Mouse (Mus musculus) intestine, embryonic 15.5 days (tissue): Measurements from ENCODE around the gene Axdnd1. TPM values are rescaled to one million over a fixed set of nuclear protein-coding genes. Genes with fewer than 3 reads are reported as not detected.

Experiments
- ATAC-seq: fragments of 200-750 bp; cut with Nextera tagmentation; 2 replicates; pipeline ENCODE4 v1.8.0; 2017; ENCODE audit warnings: moderate TSS enrichment, moderate library complexity
- H3K27ac ChIP-seq: fragments of 300-500 bp; sonication (generic); 2 replicates; pipeline ENCODE4 v1.5.1; 2015; ENCODE audit warnings: mild to moderate bottlenecking, inconsistent platforms
- H3K27me3 ChIP-seq: fragments of 300-500 bp; sonication (generic); replicated peaks from 2 replicates; pipeline ENCODE4 v1.6.1; 2015; ENCODE audit warnings: inconsistent platforms
- H3K36me3 ChIP-seq: fragments of 300-500 bp; sonication (generic); 2 replicates; pipeline ENCODE4 v1.6.1; 2015; ENCODE audit warnings: inconsistent platforms
- H3K4me1 ChIP-seq: fragments of 300-500 bp; sonication (generic); replicated peaks from 2 replicates; pipeline ENCODE4 v1.6.1; 2015; ENCODE audit warnings: inconsistent platforms
- H3K4me2 ChIP-seq: fragments of 300-500 bp; sonication (generic); replicated peaks from 2 replicates; pipeline ENCODE4 v1.6.1; 2015; ENCODE audit warnings: mild to moderate bottlenecking, inconsistent platforms
- H3K4me3 ChIP-seq: fragments of 300-500 bp; sonication (generic); replicated peaks from 2 replicates; pipeline ENCODE4 v1.5.1; 2015; ENCODE audit warnings: inconsistent platforms
- H3K9ac ChIP-seq: fragments of 300-500 bp; sonication (generic); 2 replicates; pipeline ENCODE4 v1.6.1; 2015; ENCODE audit warnings: inconsistent platforms
- H3K9me3 ChIP-seq: fragments of 300-500 bp; sonication (generic); 2 replicates; pipeline ENCODE4 v1.6.1; 2016; ENCODE audit warnings: inconsistent platforms
- WGBS: fragments of 180-500 bp; shearing (Covaris S2); methylation state at CpG from one replicate; pipeline ENCODE4 v1.1.7; 2015; 5-methylcytosine and 5-hydroxymethylcytosine counted together
- polyA plus RNA-seq: library from polyadenylated mRNA; unstranded; fragments of >200 nt; fragmentation: Nextera tagmentation; extraction: Ambion mirVana; gene quantifications from 2 replicates; pipeline ENCODE4 v1.2.1, GENCODE M21; 2015

Axdnd1 gene
- polyA plus RNA-seq, 1 experiment from 2014 or later = 0.28 TPM

DNA sequence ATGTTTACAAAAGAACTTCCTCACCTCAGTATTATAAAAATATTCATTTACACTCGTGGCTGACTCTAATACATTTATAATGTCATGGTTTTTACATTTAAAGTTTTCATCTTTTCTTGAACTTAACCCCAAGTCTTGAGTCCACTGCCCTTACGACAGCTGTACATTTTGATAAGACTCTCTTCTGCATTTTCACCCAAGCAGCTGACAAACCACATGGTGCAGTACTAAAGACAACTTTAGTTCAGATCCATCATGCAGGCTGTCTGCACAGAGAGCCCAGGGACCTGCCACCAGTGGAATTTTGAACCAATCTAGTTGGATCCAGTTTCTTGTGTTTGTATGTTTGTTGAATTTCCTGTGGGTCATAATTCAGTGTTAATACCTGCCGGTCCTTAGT lies 34.1 kb downstream of the Axdnd1 start:
- no peaks in the 10 kb centered on the region for H3K36me3 ChIP-seq
- no peak overlapping the region for H3K9ac ChIP-seq
- no peak overlapping the region for H3K4me2 ChIP-seq
- 67% methylated on average over 3 of the region's 3 CpGs for WGBS
- no peak overlapping the region for H3K27ac ChIP-seq
- no peaks in the 10 kb centered on the region for H3K4me1 ChIP-seq
- no peak overlapping the region for H3K4me3 ChIP-seq
- H3K27me3 ChIP-seq = no peaks in the 10 kb centered on the region
- no peaks in the 10 kb centered on the region for H3K9me3 ChIP-seq
- no peak for ATAC-seq

DNA sequence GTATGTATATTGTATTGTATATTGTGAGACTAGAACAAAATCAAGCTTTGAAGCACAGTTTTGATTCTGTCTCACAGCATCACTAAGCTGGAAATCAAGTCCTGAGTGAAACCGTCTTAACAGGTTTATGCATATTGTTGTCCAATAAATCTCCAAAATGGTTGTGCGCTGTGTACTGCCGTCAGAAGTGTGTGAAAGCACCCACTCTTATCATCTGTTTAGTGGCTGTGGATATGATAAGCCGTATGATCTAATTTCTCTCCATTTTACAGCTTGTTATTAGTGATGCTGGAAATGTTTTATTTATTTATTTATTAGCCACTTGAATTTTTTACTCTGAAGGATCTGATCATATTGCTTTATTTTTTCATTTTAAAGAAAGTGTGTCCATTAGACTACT lies 34.7 kb downstream of the Axdnd1 start:
- H3K36me3 ChIP-seq = no peaks in the 10 kb centered on the region
- no peak overlapping the region for H3K27ac ChIP-seq
- H3K27me3 ChIP-seq = no peaks in the 10 kb centered on the region
- no peak overlapping the region for H3K4me2 ChIP-seq
- no peak overlapping the region for H3K4me3 ChIP-seq
- H3K9me3 ChIP-seq = no peaks in the 10 kb centered on the region
- no peak for ATAC-seq
- 83% methylated on average over 4 of the region's 4 CpGs for WGBS
- no peak overlapping the region for H3K9ac ChIP-seq
- no peaks in the 10 kb centered on the region for H3K4me1 ChIP-seq

DNA sequence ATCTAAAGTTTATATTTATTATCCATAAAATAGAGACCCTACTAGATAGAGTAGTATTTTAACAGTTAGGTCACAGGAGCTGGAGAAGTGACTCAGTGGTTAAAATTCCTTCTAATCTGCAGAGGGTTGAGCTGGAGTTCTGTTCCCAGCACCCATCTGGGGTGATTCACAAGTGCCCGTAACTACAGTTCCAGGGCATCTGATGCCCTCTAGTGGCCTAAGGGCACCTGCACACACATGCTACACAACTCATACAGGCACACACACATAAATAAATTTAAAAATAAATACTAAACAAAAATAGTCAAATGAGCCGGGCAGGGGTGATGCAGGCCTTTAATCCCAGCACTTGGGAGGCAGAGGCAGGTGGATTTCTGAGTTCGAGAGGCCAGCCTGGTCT lies 39.7 kb downstream of the Axdnd1 start:
- Histone ChIP-seq H3K4me1 (no peaks in the 10 kb centered on the region), H3K4me2 (no peak overlapping the region), H3K36me3 (no peaks in the 10 kb centered on the region), H3K27me3 (no peaks in the 10 kb centered on the region), H3K9me3 (no peaks in the 10 kb centered on the region), H3K9ac (no peak overlapping the region), H3K4me3 (no peak overlapping the region), H3K27ac (no peak overlapping the region)
- no peak for ATAC-seq
- WGBS = 94% methylated on average over 3 of the region's 3 CpGs

DNA sequence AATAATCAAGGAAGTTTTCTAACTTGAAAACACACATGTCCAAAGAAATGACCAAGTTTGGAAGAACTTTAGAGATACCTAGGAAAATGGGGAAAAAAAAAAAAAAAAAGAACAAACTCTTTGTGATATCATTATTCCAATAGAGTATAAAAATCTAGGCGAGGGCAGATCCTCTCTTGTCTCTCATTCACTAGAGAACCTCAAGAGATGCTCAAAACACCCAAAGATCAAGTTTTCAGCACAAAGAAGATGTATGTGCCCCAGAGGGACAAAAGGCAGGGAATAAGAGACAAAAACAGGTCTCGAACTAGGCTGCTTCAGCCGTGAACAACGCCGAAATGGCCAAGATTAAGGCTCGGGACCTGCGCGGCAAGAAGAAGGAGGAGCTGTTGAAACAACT lies 55.2 kb downstream of the Axdnd1 start, which contains the start of gene Gm2000:
TSS of gene Gm2000 (plus strand) at position 301 of the 400 bp plus-strand sequence.
- WGBS = 89% methylated on average over 8 of the region's 8 CpGs
- no peak within 1 kb of the TSS for H3K27ac ChIP-seq
- no peak within 1 kb of the TSS for H3K4me3 ChIP-seq
- ATAC-seq = no peak
- no peak within 1 kb of the TSS for H3K4me2 ChIP-seq
- no peaks in the 10 kb centered on the region for H3K4me1 ChIP-seq
- H3K27me3 ChIP-seq = no peaks in the 10 kb centered on the region
- no peaks in the 10 kb centered on the region for H3K36me3 ChIP-seq
- H3K9ac ChIP-seq = no peak within 1 kb of the TSS
- no peaks in the 10 kb centered on the region for H3K9me3 ChIP-seq

DNA sequence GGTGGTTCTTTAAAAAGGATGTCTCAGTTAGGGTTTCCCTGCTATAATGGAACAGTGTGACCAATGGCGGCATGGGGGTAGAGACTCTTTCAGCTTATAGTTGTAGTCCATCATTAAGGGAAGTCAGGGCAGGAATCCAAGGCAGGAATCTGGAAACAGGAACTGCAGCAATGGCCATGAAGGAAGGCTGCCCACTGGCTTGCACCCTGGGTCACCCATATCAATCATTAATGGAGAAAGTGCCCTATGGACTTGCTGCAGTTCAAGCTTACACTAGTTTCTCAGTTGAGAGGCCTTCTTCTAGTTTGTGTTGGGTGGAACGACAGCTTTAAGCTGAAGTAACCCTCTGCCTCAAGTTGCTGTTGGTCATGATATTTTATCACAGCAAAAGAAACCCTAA lies 68.5 kb downstream of the Axdnd1 start:
- Histone ChIP-seq H3K27me3 (no peaks in the 10 kb centered on the region), H3K9me3 (no peaks in the 10 kb centered on the region), H3K4me1 (no peaks in the 10 kb centered on the region), H3K4me3 (no peak overlapping the region), H3K9ac (no peak overlapping the region), H3K4me2 (no peak overlapping the region), H3K27ac (no peak overlapping the region), H3K36me3 (no peaks in the 10 kb centered on the region)
- no peak for ATAC-seq
- WGBS = 86% methylated on average over 2 of the region's 2 CpGs

DNA sequence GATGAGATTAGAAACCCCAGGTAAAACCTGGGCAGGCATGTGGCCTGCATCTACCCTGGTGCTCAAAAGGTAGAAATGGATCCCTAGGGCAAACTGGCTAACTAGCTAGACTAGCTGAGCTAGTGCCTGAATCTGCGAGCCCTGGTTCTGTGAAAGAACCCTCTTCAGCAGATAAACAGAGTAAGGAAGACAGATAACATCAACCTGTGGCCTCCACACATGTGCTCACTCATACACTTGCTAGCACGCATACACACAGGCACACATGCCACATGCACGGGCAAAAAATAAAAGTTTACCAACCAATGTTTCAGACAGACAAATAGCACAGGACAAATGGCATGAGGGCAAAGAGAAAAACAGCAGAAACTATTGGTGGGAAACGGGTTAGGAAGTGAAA lies 70.5 kb downstream of the Axdnd1 start:
- no peaks in the 10 kb centered on the region for H3K9me3 ChIP-seq
- no peak for ATAC-seq
- H3K4me1 ChIP-seq = no peaks in the 10 kb centered on the region
- no peak overlapping the region for H3K27ac ChIP-seq
- no peaks in the 10 kb centered on the region for H3K27me3 ChIP-seq
- H3K4me3 ChIP-seq = no peak overlapping the region
- WGBS = 88% methylated on average over 4 of the region's 4 CpGs
- H3K36me3 ChIP-seq = no peaks in the 10 kb centered on the region
- H3K4me2 ChIP-seq = no peak overlapping the region
- H3K9ac ChIP-seq = no peak overlapping the region

DNA sequence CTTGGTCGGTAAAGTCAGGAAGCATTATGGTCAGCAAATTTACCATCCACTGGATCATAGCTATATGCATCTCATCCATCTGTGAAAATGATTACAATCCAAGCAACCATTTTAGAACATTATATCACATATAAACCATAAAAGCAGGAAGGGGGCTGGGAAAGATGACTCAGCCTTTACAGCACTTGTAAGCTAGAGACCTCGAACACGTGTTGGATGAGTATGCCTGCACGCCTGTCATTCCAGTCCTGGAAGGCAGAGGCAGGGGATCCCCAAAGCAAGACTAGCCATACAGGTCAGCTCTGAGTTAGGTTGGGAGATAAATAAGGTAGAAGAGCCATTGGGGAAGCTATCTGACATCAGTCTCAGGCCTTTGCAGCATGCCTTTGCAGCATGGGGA lies 71.9 kb downstream of the Axdnd1 start:
- ATAC-seq = no peak
- no peak overlapping the region for H3K4me3 ChIP-seq
- H3K4me2 ChIP-seq = no peak overlapping the region
- no peaks in the 10 kb centered on the region for H3K27me3 ChIP-seq
- H3K27ac ChIP-seq = no peak overlapping the region
- no peaks in the 10 kb centered on the region for H3K36me3 ChIP-seq
- no peaks in the 10 kb centered on the region for H3K9me3 ChIP-seq
- no peaks in the 10 kb centered on the region for H3K4me1 ChIP-seq
- no peak overlapping the region for H3K9ac ChIP-seq
- WGBS = 78% methylated on average over 4 of the region's 4 CpGs

DNA sequence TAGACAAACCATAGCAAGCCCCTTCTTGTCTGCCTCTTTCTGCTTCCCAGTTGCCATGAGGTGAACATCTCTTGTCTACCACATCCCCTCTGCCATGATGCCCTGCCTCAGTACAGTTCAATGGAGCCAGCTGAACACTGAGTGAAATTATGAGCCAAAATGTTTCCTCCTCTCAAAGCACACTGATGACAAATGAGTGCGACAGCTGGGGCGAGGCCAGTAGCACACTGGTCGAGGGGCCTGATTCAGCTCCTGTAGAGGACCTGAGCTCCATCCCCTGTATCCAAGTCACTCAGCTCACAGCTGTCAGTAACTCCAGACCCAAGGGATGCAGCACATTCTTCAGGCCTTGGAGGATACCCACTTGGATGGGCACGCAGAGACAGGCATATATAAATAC lies 75.3 kb downstream of the Axdnd1 start:
- Histone ChIP-seq H3K36me3 (no peaks in the 10 kb centered on the region), H3K4me3 (no peak overlapping the region), H3K4me2 (no peak overlapping the region), H3K4me1 (no peaks in the 10 kb centered on the region), H3K9me3 (no peaks in the 10 kb centered on the region), H3K9ac (no peak overlapping the region), H3K27ac (no peak overlapping the region), H3K27me3 (no peaks in the 10 kb centered on the region)
- WGBS = 91% methylated on average over 4 of the region's 4 CpGs
- no peak for ATAC-seq

DNA sequence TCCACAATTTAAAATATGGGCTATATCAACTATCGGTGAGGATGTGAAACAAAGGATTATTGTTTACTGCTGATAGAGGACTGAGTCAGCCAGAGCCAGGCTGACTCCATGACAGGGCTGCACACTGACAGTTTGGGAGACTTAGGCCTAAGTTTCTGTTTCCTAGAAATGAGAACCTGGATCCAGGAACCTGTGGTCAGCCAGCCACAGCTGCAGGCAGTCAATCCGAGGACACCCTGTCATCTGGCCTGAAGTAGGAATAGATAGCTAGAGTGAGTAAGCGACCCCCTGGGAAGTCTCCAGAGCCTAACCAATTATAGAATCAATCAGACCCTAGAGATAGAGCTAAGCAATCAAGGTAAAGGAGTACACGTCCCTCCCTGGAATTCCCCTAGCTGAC lies 76.5 kb downstream of the Axdnd1 start:
- ATAC-seq = no peak
- Histone ChIP-seq H3K27ac (no peak overlapping the region), H3K4me2 (no peak overlapping the region), H3K36me3 (no peaks in the 10 kb centered on the region), H3K4me3 (no peak overlapping the region), H3K27me3 (no peaks in the 10 kb centered on the region), H3K4me1 (no peaks in the 10 kb centered on the region), H3K9ac (no peak overlapping the region), H3K9me3 (no peaks in the 10 kb centered on the region)
- 59% methylated on average over 4 of the region's 4 CpGs for WGBS

DNA sequence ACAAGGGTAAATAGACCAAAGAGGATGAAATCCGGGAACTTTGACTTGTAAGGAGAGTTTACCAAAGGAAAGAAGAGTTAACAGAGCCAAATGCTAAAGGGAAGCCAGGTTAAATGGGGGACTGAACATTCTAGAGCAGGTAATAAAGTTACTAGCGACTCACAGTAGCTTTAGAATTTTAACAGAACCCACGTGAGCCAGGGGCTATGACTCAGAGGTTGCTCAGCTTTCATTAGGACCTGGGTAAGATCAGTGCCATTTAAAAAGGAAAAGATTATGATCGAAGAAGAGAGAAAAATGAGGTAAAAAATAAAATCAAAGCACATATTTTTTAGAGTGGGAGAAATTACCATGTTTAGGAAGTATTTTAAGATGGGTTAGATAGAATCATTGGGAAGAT lies 80.1 kb downstream of the Axdnd1 start:
- H3K9ac ChIP-seq = no peak overlapping the region
- H3K27ac ChIP-seq = no peak overlapping the region
- no peak overlapping the region for H3K4me3 ChIP-seq
- no peak for ATAC-seq
- WGBS = 66% methylated on average over 4 of the region's 4 CpGs
- H3K36me3 ChIP-seq = no peaks in the 10 kb centered on the region
- no peak overlapping the region for H3K4me2 ChIP-seq
- no peaks in the 10 kb centered on the region for H3K27me3 ChIP-seq
- no peaks in the 10 kb centered on the region for H3K4me1 ChIP-seq
- no peaks in the 10 kb centered on the region for H3K9me3 ChIP-seq

DNA sequence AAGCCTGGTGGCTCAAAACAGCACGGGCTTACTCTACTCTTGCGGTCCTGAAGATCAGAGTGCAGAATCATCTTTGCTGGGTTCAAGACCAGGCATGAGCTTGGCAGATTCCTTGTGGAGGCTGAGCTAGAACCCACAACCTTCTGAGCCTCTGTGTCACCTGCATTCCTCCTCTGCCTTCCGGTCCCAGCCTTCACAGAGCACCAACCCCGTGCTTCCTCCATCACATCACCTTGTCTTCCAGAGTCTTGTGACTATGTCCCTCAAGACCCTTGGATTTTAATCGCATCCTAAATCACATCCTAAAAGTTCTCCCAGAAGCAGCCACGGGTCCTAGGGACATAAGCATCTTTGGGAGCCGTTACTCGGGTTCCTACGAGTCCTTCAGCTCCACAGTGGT lies 97.8 kb downstream of the Axdnd1 start:
- Histone ChIP-seq H3K27me3 (no peaks in the 10 kb centered on the region), H3K36me3 (no peaks in the 10 kb centered on the region), H3K4me2 (no peak overlapping the region), H3K27ac (no peak overlapping the region), H3K4me1 (no peaks in the 10 kb centered on the region), H3K4me3 (no peak overlapping the region), H3K9me3 (no peaks in the 10 kb centered on the region), H3K9ac (no peak overlapping the region)
- ATAC-seq = no peak
- WGBS = 86% methylated on average over 9 of the region's 9 CpGs

DNA sequence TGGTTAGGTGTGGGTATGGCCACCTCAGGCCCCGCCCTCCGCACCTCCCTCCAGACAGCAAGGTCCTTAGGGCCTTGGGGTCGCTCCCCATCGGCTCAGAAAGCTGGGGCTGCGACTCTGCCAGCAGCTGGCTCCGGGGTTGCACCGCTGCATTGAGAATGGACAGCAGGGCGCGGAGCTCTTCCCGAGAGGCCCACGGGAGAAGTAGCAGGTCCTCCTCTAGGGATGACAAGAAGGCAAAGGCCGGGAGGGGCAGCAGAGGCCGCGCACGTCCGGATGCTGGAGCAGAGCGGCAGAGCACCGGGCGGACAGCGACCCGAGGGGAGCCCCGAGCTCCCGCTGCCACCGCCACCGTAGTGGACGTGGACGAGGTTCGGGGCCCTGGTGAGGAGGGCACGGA lies 110.3 kb downstream of the Axdnd1 start, which contains the start of gene Nphs2:
TSS of gene Nphs2 (plus strand) at position 98 of the 400 bp plus-strand sequence.
- no peak for ATAC-seq

DNA sequence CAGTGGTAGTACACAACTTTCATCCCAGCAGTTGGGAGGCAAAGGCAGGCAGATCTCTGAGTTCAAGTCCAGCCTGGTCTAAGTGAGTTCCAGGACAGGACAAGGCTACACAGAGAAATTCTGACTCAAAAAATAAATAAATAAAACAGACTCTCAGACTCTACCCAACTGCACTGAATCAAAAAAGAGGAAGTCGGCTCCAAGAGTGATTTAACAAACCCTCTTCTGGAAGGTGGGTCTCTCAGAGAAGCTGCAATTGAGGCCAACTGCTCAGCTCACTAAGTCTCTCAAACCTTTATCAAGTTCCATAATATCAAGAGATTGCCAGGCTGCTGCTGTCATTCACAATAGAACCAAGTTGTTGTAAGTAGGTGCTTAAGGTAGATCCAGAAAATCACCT lies 112.4 kb downstream of the Axdnd1 start:
- Histone ChIP-seq H3K4me2 (no peak overlapping the region), H3K9me3 (no peaks in the 10 kb centered on the region), H3K27ac (no peak overlapping the region), H3K4me3 (no peak overlapping the region), H3K4me1 (peaks cover 4% of the 10 kb centered on the region), H3K27me3 (peaks cover 27% of the 10 kb centered on the region), H3K36me3 (no peaks in the 10 kb centered on the region), H3K9ac (no peak overlapping the region)
- ATAC-seq = no peak
- WGBS = 72% methylated on average over 1 of the region's 1 CpGs

More for the DNA sequence above, 110.3 kb downstream of the Axdnd1 start, which contains the start of gene Nphs2:
- H3K27me3 ChIP-seq = peaks cover 27% of the 10 kb centered on the region
- H3K9me3 ChIP-seq = no peaks in the 10 kb centered on the region
- H3K4me3 ChIP-seq = peak within 1 kb of the TSS; percentile 22
- no peak within 1 kb of the TSS for H3K27ac ChIP-seq
- H3K4me2 ChIP-seq = peak within 1 kb of the TSS; percentile 58
- H3K9ac ChIP-seq = no peak within 1 kb of the TSS
- no peaks in the 10 kb centered on the region for H3K36me3 ChIP-seq
- H3K4me1 ChIP-seq = peaks cover 4% of the 10 kb centered on the region
- WGBS = 4% methylated on average over 29 of the region's 29 CpGs
